Mouse (Mus musculus): ENCODE measurements around the gene Calm1. TPM values are rescaled to one million over a fixed set of nuclear protein-coding genes. Genes with fewer than 3 reads are reported as not detected.
"Not testable (repeated sequence)": the region's sequence is repeated elsewhere in the genome, so short reads cannot be mapped to it uniquely, and the experiment has no call there.

Gene Calm1
- polyA plus RNA-seq, 1 experiment from 2014 or later = 490 TPM

- Histone ChIP-seq H3K4me3 (replicated peaks) (no peak overlapping the region), H3K9me3 (replicated peaks) (no peaks in the 10 kb centered on the region), H3K4me1 (replicated peaks) (peaks cover 43% of the 10 kb centered on the region), H3K27me3 (no peaks in the 10 kb centered on the region), H3K9ac (no peak overlapping the region), H3K27ac (replicated peaks) (no peak overlapping the region), H3K36me3 (replicated peaks) (peaks cover 28% of the 10 kb centered on the region), H3K4me2 (no peak overlapping the region)
- 48% methylated on average over 5 of the region's 5 CpGs for WGBS (ENCODE audit: insufficient replicate concordance)
- no peak for ATAC-seq (ENCODE audit: insufficient read depth)
These were observed 12.4 kb downstream of the Calm1 start for GRCm38 (mm10) chr12:100211453-100212185.

DNA sequence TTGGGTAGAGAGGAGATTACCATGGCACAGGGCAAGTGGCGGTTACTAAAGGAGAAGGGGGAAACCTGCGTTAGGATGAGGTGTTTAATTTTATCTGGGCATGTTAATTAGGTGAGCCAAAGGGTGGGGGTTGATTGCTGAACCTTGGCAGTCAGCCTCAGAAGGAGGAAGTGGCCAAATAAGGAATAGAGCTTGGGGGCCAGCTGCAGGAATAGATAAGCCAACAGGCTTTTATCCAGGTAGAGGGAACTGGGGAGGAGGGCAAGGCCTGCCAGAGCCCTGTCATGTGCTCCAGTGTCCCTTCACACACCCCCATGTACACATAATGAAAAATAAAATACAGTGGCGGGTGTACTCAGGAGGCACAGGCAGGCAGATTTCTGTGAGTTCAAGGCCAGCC lies 13.2 kb downstream of the Calm1 start:
- Histone ChIP-seq H3K4me2 (no peak overlapping the region), H3K4me1 (replicated peaks) (peaks cover 43% of the 10 kb centered on the region), H3K36me3 (replicated peaks) (peaks cover 20% of the 10 kb centered on the region), H3K4me3 (replicated peaks) (no peak overlapping the region), H3K9me3 (replicated peaks) (no peaks in the 10 kb centered on the region), H3K27ac (replicated peaks) (no peak overlapping the region), H3K27me3 (no peaks in the 10 kb centered on the region), H3K9ac (no peak overlapping the region)
- ATAC-seq (ENCODE audit: insufficient read depth) = peak; percentile 76
- 16% methylated on average over 3 of the region's 3 CpGs for WGBS (ENCODE audit: insufficient replicate concordance)

DNA sequence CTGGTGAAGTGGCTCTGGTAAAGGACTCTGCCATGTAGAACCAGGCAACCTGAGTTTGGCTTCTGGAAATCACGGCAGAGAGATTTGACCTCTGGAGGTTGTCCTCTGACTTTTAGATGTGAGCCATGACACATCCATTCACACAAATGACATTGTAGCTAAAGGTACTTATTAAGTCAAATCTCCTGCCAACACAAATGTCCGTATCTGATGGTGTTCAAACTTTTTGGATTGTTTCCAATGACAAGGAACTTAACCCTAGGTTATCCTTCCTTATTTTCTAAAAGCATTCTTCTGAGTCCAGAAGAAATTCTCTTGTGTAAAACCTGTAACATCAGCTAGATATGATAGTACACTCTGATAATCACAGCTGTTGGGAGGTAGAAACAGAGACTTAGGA lies 13.9 kb downstream of the Calm1 start:
- no peak for ATAC-seq (ENCODE audit: insufficient read depth)
- Histone ChIP-seq H3K4me1 (replicated peaks) (peaks cover 39% of the 10 kb centered on the region), H3K4me2 (no peak overlapping the region), H3K36me3 (replicated peaks) (peaks cover 12% of the 10 kb centered on the region), H3K27me3 (no peaks in the 10 kb centered on the region), H3K27ac (replicated peaks) (no peak overlapping the region), H3K4me3 (replicated peaks) (no peak overlapping the region), H3K9ac (no peak overlapping the region), H3K9me3 (replicated peaks) (no peaks in the 10 kb centered on the region)
- 73% methylated on average over 2 of the region's 2 CpGs for WGBS (ENCODE audit: insufficient replicate concordance)

GRCm38 (mm10) chr12:100214156-100214555 lies 14.9 kb downstream of the Calm1 start:
- Histone ChIP-seq H3K36me3 (replicated peaks) (0 out of 2 replicates have a peak, but pooled peaks cover 6% of the 10 kb centered on the region), H3K27me3 (no peaks in the 10 kb centered on the region), H3K27ac (replicated peaks) (no peak overlapping the region), H3K4me3 (replicated peaks) (no peak overlapping the region), H3K4me1 (replicated peaks) (peaks cover 36% of the 10 kb centered on the region), H3K9me3 (replicated peaks) (no peaks in the 10 kb centered on the region), H3K4me2 (no peak overlapping the region), H3K9ac (no peak overlapping the region)
- 80% methylated on average over 10 of the region's 10 CpGs for WGBS (ENCODE audit: insufficient replicate concordance)
- no peak for ATAC-seq (ENCODE audit: insufficient read depth)

DNA sequence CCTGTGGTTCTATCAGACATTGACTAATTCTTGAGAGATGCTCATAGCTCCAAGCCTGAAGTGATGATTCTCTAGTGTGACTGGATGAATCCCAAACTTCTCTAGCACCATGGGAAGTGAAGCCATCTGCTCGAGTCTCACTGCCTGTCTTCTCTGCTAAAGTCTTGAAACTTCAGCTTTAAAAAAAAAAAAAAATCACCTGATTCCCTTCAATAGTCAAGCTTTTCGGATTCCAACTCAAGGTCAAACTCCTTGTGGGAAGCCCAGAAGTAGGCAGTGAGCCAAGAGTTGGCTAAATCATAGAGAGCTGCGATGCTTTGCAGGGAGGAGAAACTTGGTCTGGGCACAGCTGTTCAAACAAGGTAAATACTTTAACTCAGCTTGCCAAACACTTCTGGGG lies 15.5 kb downstream of the Calm1 start:
- 0 out of 2 replicates have a peak, but pooled peaks cover under 1% of the 10 kb centered on the region for H3K36me3 ChIP-seq (replicated peaks)
- H3K9me3 ChIP-seq (replicated peaks) = no peaks in the 10 kb centered on the region
- H3K4me1 ChIP-seq (replicated peaks) = peaks cover 30% of the 10 kb centered on the region
- no peak overlapping the region for H3K9ac ChIP-seq
- H3K4me3 ChIP-seq (replicated peaks) = no peak overlapping the region
- no peak overlapping the region for H3K4me2 ChIP-seq
- no peaks in the 10 kb centered on the region for H3K27me3 ChIP-seq
- ATAC-seq (ENCODE audit: insufficient read depth) = no peak
- no peak overlapping the region for H3K27ac ChIP-seq (replicated peaks)
- 57% methylated on average over 3 of the region's 3 CpGs for WGBS (ENCODE audit: insufficient replicate concordance)

- 76% methylated on average over 2 of the region's 2 CpGs for WGBS (ENCODE audit: insufficient replicate concordance)
- H3K27ac ChIP-seq (replicated peaks); H3K9ac ChIP-seq; H3K4me2 ChIP-seq; H3K9me3 ChIP-seq (replicated peaks); H3K36me3 ChIP-seq (replicated peaks); H3K27me3 ChIP-seq; ATAC-seq (ENCODE audit: insufficient read depth); H3K4me1 ChIP-seq (replicated peaks); H3K4me3 ChIP-seq (replicated peaks): not testable (repeated sequence)
These were observed 17.9 kb downstream of the Calm1 start for GRCm38 (mm10) chr12:100217087-100217486.

DNA sequence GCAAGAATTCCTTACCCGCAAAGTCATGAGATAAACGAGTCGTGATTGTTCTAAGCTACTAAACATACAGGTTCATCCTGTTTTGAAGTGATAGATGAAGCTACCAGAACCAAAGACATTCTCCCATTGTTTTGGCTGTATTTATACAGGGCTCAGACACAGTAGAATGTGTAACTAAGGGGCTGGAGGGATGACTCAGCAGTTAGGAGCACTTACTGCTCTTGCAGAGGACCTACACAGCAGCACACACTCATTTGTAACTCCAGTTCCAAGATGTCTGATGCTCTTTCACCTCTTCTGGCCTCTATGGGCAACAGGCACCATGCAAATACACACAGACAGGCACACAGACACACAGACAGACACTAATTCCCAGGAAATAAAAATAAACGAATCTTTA lies 20.8 kb downstream of the Calm1 start:
- no peak overlapping the region for H3K27ac ChIP-seq (replicated peaks)
- no peaks in the 10 kb centered on the region for H3K9me3 ChIP-seq (replicated peaks)
- H3K9ac ChIP-seq = no peak overlapping the region
- 36% methylated on average over 4 of the region's 4 CpGs for WGBS (ENCODE audit: insufficient replicate concordance)
- H3K4me3 ChIP-seq (replicated peaks) = no peak overlapping the region
- H3K4me1 ChIP-seq (replicated peaks) = no peaks in the 10 kb centered on the region
- H3K36me3 ChIP-seq (replicated peaks) = no peaks in the 10 kb centered on the region
- ATAC-seq (ENCODE audit: insufficient read depth) = no peak
- H3K27me3 ChIP-seq = no peaks in the 10 kb centered on the region
- no peak overlapping the region for H3K4me2 ChIP-seq

DNA sequence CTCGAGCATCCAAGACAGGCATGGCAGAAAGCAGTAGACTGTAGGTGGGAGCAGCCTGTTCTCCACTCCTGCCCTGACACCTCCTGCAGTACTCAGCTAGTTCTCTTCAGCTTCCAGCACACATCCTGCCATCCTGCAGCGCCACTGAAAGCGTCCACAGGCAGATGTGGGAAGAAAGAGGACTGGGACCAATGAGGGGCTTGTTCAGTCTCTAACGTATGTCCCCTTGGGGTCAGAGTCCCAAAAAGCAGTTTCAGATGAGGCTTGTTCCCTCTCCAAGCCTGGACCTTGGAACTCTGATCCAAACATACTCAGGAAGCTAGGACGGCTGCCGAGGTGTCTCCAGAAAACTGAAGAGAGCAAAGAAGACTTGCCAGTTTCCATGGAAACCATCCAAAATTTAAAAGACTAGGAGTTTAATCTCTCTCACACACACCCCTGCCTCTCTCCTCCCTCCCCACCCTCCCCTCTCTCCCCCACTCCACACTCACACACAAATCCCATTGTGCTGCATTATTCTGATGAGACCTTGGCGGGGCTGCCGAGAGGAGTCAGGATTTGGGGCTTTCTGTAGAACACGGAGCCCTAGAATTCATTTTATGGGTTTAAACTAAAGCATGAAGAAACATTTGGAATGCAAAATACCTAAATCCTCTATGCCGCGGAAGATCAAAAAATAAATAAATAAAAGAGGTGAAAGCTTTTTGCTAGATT lies 22.5 kb downstream of the Calm1 start:
- Histone ChIP-seq H3K4me3 (replicated peaks) (no peak overlapping the region), H3K9ac (no peak overlapping the region), H3K27ac (replicated peaks) (no peak overlapping the region), H3K9me3 (replicated peaks) (no peaks in the 10 kb centered on the region), H3K4me2 (no peak overlapping the region), H3K4me1 (replicated peaks) (no peaks in the 10 kb centered on the region), H3K27me3 (no peaks in the 10 kb centered on the region), H3K36me3 (replicated peaks) (no peaks in the 10 kb centered on the region)
- 53% methylated on average over 11 of the region's 11 CpGs for WGBS (ENCODE audit: insufficient replicate concordance)
- ATAC-seq (ENCODE audit: insufficient read depth) = no peak

GRCm38 (mm10) chr12:100222322-100222993 lies 23.2 kb downstream of the Calm1 start:
- Histone ChIP-seq H3K27ac (replicated peaks) (no peak overlapping the region), H3K4me1 (replicated peaks) (no peaks in the 10 kb centered on the region), H3K36me3 (replicated peaks) (no peaks in the 10 kb centered on the region), H3K27me3 (no peaks in the 10 kb centered on the region), H3K9ac (no peak overlapping the region), H3K4me3 (replicated peaks) (no peak overlapping the region), H3K4me2 (no peak overlapping the region), H3K9me3 (replicated peaks) (no peaks in the 10 kb centered on the region)
- 75% methylated on average over 13 of the region's 13 CpGs for WGBS (ENCODE audit: insufficient replicate concordance)
- no peak for ATAC-seq (ENCODE audit: insufficient read depth)

GRCm38 (mm10) chr12:100223531-100223930 lies 24.3 kb downstream of the Calm1 start:
- Histone ChIP-seq H3K36me3 (replicated peaks) (no peaks in the 10 kb centered on the region), H3K4me1 (replicated peaks) (no peaks in the 10 kb centered on the region), H3K9ac (no peak overlapping the region), H3K4me2 (no peak overlapping the region), H3K4me3 (replicated peaks) (no peak overlapping the region), H3K9me3 (replicated peaks) (no peaks in the 10 kb centered on the region), H3K27ac (replicated peaks) (no peak overlapping the region), H3K27me3 (no peaks in the 10 kb centered on the region)
- WGBS (ENCODE audit: insufficient replicate concordance) = 55% methylated on average over 8 of the region's 8 CpGs
- no peak for ATAC-seq (ENCODE audit: insufficient read depth)

DNA sequence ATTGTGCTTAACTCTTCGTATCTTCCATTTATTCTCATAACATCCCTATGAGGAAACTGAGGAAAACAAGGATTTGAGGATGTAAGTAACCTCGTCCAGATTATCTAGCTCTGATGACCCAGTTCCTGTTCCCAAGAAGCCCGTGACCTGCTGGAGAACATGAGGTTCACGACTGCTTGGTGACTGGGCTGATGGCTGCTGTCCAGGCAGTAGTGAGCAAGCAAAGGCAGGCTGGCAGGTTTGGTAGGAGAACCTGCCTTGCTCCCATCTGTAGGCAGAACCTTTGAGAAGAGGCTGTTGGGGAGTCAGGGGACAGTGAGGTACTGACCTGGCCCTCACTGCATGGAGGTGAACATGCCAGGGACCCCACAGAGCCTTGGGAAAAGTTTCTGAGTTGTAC lies 26.0 kb downstream of the Calm1 start:
- Histone ChIP-seq H3K27me3 (no peaks in the 10 kb centered on the region), H3K4me2 (no peak overlapping the region), H3K27ac (replicated peaks) (no peak overlapping the region), H3K9me3 (replicated peaks) (no peaks in the 10 kb centered on the region), H3K4me3 (replicated peaks) (no peak overlapping the region), H3K9ac (no peak overlapping the region), H3K36me3 (replicated peaks) (no peaks in the 10 kb centered on the region), H3K4me1 (replicated peaks) (no peaks in the 10 kb centered on the region)
- no peak for ATAC-seq (ENCODE audit: insufficient read depth)
- WGBS (ENCODE audit: insufficient replicate concordance) = 47% methylated on average over 4 of the region's 4 CpGs
